Mouse (Mus musculus): ENCODE measurements around the gene Hprt. TPM values are rescaled to one million over a fixed set of nuclear protein-coding genes. Genes with fewer than 3 reads are reported as not detected.

Hprt gene
- polyA plus RNA-seq (2012; ENCODE audit: insufficient read depth, insufficient read length, missing spikeins): 374 and 381 TPM in 2 replicates

DNA sequence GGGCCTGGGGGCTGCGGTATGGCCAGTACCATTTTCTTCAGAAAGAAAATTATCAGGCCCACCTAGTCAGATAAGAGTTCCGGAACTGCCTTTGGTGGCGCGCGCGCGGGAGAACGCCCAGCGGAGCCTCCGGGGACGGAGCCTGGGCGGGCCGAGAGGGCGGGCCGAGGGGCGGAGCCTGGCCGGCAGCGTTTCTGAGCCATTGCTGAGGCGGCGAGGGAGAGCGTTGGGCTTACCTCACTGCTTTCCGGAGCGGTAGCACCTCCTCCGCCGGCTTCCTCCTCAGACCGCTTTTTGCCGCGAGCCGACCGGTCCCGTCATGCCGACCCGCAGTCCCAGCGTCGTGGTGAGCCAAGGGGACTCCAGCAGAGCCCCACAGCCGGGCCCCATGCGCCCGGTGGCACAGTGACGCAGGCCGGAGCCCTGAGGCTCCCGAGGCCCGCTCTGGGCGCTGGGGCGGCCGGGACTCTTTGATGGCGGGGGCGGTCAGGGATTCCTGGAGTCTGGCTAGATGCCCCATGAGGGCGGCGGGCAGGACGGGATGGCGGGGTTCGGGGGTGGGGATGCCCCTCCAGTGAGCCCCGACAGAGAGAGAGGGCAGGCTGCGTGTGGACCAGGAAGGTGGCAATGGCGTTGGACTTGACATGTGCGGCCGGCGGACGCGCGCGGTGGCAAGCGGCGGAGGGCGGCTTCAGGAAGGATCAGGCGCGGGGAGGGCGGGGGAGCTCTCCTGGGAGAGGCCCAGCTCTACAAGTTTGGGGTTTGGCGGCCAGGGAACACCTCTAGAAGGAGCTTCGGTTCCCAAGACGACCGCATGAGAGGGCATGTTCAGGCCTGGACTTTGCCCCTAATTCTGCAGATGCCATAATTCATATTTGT is at the start of gene Hprt:
Hprt (plus strand) TSS at position 233 of the 879 bp plus-strand sequence.
- TF ChIP-seq POLR2A (IDR thresholded peaks at IDR 0.05; ENCODE audit: borderline replicate concordance, low read depth, low read length): no peak
- TF ChIP-seq CTCF (IDR thresholded peaks at IDR 0.05; ENCODE audit: low read depth, low read length): no peak
- Histone ChIP-seq H3K27ac (ENCODE audit: insufficient read depth, low read depth, low read length) (peak within 1 kb of the TSS; percentile 85), H3K4me1 (ENCODE audit: control insufficient read depth, insufficient read depth, low read length) (no peaks in the 10 kb centered on the region), H3K4me3 (ENCODE audit: insufficient read depth, low read length) (peak within 1 kb of the TSS; percentile 85)

DNA sequence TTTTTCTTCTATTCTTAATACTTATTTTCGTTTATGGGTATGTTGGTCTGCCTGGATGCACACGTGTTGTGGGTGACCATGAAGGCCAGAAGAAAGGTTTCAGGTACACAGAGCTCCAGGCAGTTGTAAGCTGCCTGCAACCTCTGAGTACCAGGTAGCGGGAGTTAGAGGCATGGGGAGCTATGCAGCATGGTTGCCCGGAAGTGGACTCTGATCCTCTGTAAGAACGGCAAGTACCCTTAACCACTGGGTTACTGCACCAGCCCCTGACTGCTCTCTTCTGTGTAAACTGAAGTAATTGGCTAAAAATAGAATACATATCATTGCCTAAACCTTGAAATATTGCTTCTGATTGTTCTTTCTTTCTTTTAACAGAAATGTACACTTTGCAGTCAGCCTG is 42.4 kb upstream of the Hprt start:
- no peak overlapping the region for H3K27ac ChIP-seq (ENCODE audit: insufficient read depth, low read depth, low read length)
- no peak overlapping the region for H3K4me3 ChIP-seq (ENCODE audit: insufficient read depth, low read length)
- H3K4me1 ChIP-seq (ENCODE audit: control insufficient read depth, insufficient read depth, low read length): no peaks in the 10 kb centered on the region
- no peak for TF ChIP-seq CTCF (IDR thresholded peaks at IDR 0.05; ENCODE audit: low read depth, low read length)
- TF ChIP-seq POLR2A (IDR thresholded peaks at IDR 0.05; ENCODE audit: borderline replicate concordance, low read depth, low read length): no peak

DNA sequence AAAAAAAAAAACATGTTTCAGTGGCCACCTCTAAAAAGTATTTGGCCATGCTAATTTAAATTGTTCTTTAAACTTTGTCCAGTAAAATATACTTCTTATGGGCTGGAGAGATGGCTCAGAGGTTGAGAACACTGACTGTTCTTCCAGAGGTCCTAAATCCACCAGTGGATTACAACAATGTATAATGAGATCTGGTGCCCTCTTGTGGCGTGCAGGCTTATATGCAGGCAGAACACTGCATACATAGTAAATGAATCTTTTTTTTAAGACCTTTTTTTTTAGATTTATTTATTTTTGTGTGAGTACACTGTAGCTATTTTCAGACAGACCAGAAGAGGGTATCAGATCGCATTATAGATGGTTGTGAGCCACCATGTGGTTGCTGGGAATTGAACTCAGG is 38.2 kb upstream of the Hprt start:
- TF ChIP-seq CTCF (IDR thresholded peaks at IDR 0.05; ENCODE audit: low read depth, low read length): no peak
- no peak for TF ChIP-seq POLR2A (IDR thresholded peaks at IDR 0.05; ENCODE audit: borderline replicate concordance, low read depth, low read length)
- H3K4me3 ChIP-seq (ENCODE audit: insufficient read depth, low read length): no peak overlapping the region
- H3K4me1 ChIP-seq (ENCODE audit: control insufficient read depth, insufficient read depth, low read length): no peaks in the 10 kb centered on the region
- no peak overlapping the region for H3K27ac ChIP-seq (ENCODE audit: insufficient read depth, low read depth, low read length)

DNA sequence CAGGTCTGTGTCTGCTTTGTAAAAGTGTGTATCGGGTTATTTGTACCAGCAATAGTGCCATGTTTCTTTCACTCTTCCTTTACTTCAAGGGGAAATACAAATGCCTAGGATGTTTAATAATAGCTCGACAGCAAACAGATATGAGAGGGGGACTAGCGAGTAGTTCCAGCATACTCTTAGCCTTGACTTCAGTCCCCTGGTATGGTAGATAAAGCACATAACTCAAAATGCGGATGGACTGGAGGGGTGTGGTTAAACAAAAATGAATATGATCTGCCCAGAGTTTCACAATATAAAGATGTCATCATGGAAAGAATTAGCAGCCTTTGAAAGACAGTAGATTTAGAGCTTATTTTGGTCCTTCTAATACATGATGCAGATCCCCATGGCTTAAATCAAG is 31.0 kb upstream of the Hprt start:
- TF ChIP-seq POLR2A (IDR thresholded peaks at IDR 0.05; ENCODE audit: borderline replicate concordance, low read depth, low read length): no peak
- TF ChIP-seq CTCF (IDR thresholded peaks at IDR 0.05; ENCODE audit: low read depth, low read length): no peak
- no peaks in the 10 kb centered on the region for H3K4me1 ChIP-seq (ENCODE audit: control insufficient read depth, insufficient read depth, low read length)
- H3K27ac ChIP-seq (ENCODE audit: insufficient read depth, low read depth, low read length): no peak overlapping the region
- H3K4me3 ChIP-seq (ENCODE audit: insufficient read depth, low read length): no peak overlapping the region

DNA sequence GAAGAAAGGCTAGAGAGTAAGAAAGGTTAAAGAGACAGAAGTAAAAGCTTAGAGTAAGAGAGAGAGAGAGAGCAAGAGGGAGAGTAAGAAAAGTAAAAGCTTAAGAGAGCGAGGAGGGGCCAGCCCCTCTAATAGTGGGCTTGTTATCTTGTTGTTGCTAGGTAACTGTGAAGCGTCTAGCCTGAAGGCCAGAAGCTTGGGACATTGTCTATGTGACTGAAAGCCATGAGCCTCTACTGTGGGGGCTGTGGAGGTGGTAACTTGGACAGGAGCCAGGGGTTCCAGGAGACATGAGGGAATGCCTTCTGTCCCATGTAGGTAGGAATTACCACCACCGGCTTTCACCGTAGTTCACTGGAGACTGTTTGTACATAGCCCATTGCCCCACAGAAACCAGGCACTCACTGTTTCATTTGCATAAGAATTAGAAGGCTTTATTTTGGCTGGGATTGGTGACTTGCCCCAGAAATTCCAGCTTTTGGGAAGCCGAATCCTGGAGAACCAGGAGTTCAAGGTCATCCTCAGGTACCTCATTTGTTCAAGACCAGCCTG is 26.3 kb upstream of the Hprt start:
- no peak overlapping the region for H3K27ac ChIP-seq (ENCODE audit: insufficient read depth, low read depth, low read length)
- TF ChIP-seq CTCF (IDR thresholded peaks at IDR 0.05; ENCODE audit: low read depth, low read length) (no peak), POLR2A (IDR thresholded peaks at IDR 0.05; ENCODE audit: borderline replicate concordance, low read depth, low read length) (no peak)
- no peaks in the 10 kb centered on the region for H3K4me1 ChIP-seq (ENCODE audit: control insufficient read depth, insufficient read depth, low read length)
- H3K4me3 ChIP-seq (ENCODE audit: insufficient read depth, low read length): no peak overlapping the region

DNA sequence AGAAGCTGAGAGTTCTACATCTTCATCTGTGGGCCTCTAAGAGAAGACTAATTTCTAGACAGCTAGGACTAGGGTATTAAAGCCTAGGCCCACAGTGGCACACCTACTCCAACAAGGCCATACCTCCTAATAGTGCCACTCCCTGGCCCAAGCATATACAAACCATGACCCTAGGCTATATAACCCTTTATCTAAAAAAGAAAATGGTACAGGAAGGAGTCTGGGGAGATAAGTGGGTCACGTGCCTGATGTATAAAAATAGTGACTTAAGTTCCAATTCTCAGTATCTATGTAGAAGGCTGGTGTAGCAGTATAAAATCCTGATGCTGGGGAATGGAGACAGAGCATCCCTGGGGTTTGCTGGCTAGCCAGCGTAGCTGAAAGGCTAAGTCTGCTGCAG is 22.8 kb upstream of the Hprt start:
- no peak overlapping the region for H3K27ac ChIP-seq (ENCODE audit: insufficient read depth, low read depth, low read length)
- no peak overlapping the region for H3K4me3 ChIP-seq (ENCODE audit: insufficient read depth, low read length)
- no peak for TF ChIP-seq CTCF (IDR thresholded peaks at IDR 0.05; ENCODE audit: low read depth, low read length)
- no peak for TF ChIP-seq POLR2A (IDR thresholded peaks at IDR 0.05; ENCODE audit: borderline replicate concordance, low read depth, low read length)
- no peaks in the 10 kb centered on the region for H3K4me1 ChIP-seq (ENCODE audit: control insufficient read depth, insufficient read depth, low read length)

DNA sequence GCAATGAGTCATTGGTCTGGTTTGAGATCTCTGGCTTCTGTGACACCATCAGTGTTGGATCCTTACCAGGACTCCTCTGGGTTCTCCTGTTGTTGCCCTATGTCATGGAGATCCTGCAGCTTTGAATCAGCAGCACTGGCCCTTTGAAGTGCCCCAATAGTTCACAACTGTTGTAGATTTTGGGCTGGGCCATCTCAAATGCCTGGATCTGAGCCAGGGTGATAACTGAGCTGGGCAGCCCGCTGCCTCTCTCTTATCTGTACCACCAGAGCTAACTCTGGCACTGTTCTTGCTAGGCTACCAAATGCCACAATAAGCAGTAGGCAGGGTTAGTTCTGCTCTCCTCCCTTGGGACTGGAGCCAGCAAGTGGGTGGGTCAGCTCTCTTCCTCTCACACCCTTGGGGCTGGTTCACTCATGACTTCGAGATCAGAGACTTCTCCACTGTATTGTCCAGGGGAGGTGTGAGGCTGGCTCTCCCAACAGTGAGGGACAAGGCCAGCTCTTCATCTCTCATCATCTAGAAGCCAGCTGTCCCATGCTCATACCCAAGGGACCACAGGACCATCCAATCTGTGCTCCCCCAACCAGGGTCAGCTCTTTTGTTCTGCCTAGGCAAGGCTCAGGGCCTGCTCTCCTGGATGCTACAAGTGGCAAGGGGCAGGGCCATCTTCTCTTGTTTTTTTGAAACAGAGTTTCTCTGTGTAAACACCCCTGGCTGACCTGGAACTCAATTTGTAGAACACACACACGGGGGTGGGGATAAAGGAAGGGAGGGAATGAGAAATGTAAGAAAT is 16.5 kb upstream of the Hprt start:
- TF ChIP-seq CTCF (IDR thresholded peaks at IDR 0.05; ENCODE audit: low read depth, low read length) (no peak), POLR2A (IDR thresholded peaks at IDR 0.05; ENCODE audit: borderline replicate concordance, low read depth, low read length) (no peak)
- H3K4me3 ChIP-seq (ENCODE audit: insufficient read depth, low read length): no peak overlapping the region
- peaks cover 15% of the 10 kb centered on the region for H3K4me1 ChIP-seq (ENCODE audit: control insufficient read depth, insufficient read depth, low read length)
- H3K27ac ChIP-seq (ENCODE audit: insufficient read depth, low read depth, low read length): no peak overlapping the region

DNA sequence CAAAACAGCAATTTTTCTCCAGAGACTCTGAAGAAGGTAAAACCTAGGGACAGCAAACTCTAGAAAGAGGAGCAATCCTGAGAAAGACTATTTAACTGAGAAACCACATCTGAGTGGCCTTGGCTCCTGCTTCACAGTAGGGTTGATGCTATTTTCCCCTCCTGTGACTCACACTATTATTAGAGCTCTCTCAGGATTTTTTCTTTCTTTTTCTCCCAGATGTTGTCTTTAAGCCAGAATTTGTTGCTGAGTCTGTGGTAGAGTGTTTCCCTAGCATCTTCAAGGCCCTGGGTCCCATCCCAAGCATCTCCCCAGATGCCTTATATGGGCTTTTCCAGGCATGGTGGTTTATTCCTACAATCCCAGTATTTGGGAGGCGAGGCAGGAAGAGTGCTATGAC is 15.8 kb upstream of the Hprt start:
- Histone ChIP-seq H3K4me3 (ENCODE audit: insufficient read depth, low read length) (no peak overlapping the region), H3K27ac (ENCODE audit: insufficient read depth, low read depth, low read length) (no peak overlapping the region), H3K4me1 (ENCODE audit: control insufficient read depth, insufficient read depth, low read length) (peaks cover 15% of the 10 kb centered on the region)
- no peak for TF ChIP-seq CTCF (IDR thresholded peaks at IDR 0.05; ENCODE audit: low read depth, low read length)
- no peak for TF ChIP-seq POLR2A (IDR thresholded peaks at IDR 0.05; ENCODE audit: borderline replicate concordance, low read depth, low read length)

DNA sequence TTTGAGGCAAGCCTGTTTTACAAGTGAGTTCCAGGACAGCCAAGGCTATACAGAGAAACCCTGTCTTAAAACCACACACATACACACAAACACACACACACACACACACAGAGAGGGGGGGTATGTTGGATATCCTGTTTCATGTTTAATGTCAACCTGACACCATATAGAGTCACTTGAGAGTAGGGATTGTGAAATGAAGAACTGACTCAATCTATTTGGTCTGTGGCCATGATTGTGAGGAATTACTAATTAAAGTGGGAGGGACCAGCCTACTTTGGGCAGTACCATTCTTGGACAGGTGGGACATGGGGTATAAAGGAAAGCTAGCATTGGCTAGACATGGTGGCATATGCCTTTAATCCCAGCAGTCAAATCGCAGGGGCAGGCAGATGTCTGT is 15.3 kb upstream of the Hprt start:
- Histone ChIP-seq H3K27ac (ENCODE audit: insufficient read depth, low read depth, low read length) (no peak overlapping the region), H3K4me1 (ENCODE audit: control insufficient read depth, insufficient read depth, low read length) (peaks cover 15% of the 10 kb centered on the region), H3K4me3 (ENCODE audit: insufficient read depth, low read length) (no peak overlapping the region)
- TF ChIP-seq CTCF (IDR thresholded peaks at IDR 0.05; ENCODE audit: low read depth, low read length) (no peak), POLR2A (IDR thresholded peaks at IDR 0.05; ENCODE audit: borderline replicate concordance, low read depth, low read length) (no peak)
